Mouse (Mus musculus) limb, embryonic 13.5 days (tissue): ENCODE data around the gene Synj2bp. TPM values are rescaled to one million over a fixed set of nuclear protein-coding genes. Genes with fewer than 3 reads are reported as not detected.
"Not testable (repeated sequence)": the region's sequence is repeated elsewhere in the genome, so short reads cannot be mapped to it uniquely, and the experiment has no call there.

ENCODE experiments used
- ATAC-seq: fragments of 200-750 bp; cut with Nextera tagmentation; 2 replicates; pipeline ENCODE4 v1.8.0; 2017; ENCODE audit warnings: low read depth, moderate number of reproducible peaks, moderate TSS enrichment; ENCODE audit not compliant: low FRiP score
- H3K27ac ChIP-seq: fragments of 300-500 bp; sonication (generic); 2 replicates; pipeline ENCODE4 v1.5.1; 2015; ENCODE audit warnings: inconsistent platforms, mild to moderate bottlenecking, moderate library complexity
- H3K27me3 ChIP-seq: fragments of 300-500 bp; sonication (generic); 2 replicates; pipeline ENCODE4 v1.6.1; 2015; ENCODE audit warnings: mild to moderate bottlenecking, inconsistent platforms
- H3K36me3 ChIP-seq: fragments of 300-500 bp; sonication (generic); 2 replicates; pipeline ENCODE4 v1.6.1; 2015; ENCODE audit warnings: inconsistent platforms, mild to moderate bottlenecking, moderate library complexity
- H3K4me1 ChIP-seq: fragments of 300-500 bp; sonication (generic); 2 replicates; pipeline ENCODE4 v1.6.1; 2015; ENCODE audit warnings: inconsistent platforms
- H3K4me2 ChIP-seq: fragments of 300-500 bp; sonication (generic); replicated peaks from 2 replicates; pipeline ENCODE4 v1.6.1; 2015; ENCODE audit warnings: inconsistent platforms, mild to moderate bottlenecking, moderate library complexity
- H3K4me3 ChIP-seq: fragments of 300-500 bp; sonication (generic); 2 replicates; pipeline ENCODE4 v1.5.1; 2015; ENCODE audit warnings: moderate library complexity, mild to moderate bottlenecking, inconsistent platforms
- H3K9ac ChIP-seq: fragments of 300-500 bp; sonication (generic); 2 replicates; pipeline ENCODE4 v1.6.1; 2015; ENCODE audit warnings: mild to moderate bottlenecking, inconsistent platforms
- H3K9me3 ChIP-seq: fragments of 300-500 bp; sonication (generic); 2 replicates; pipeline ENCODE4 v1.6.1; 2016; ENCODE audit warnings: inconsistent platforms
- WGBS: fragments of 180-500 bp; shearing (Covaris S2); methylation state at CpG from one replicate; pipeline ENCODE4 v1.1.7; 2015; 5-methylcytosine and 5-hydroxymethylcytosine counted together
- polyA plus RNA-seq: library from polyadenylated mRNA; unstranded; fragments of >200 nt; fragmentation: Nextera tagmentation; extraction: Ambion mirVana; gene quantifications from 2 replicates; pipeline ENCODE4 v1.2.1, GENCODE M21; 2015

Gene Synj2bp
- 35.8 and 41.5 TPM in 2 replicates for polyA plus RNA-seq

- Histone ChIP-seq H3K4me3 (peak within 1 kb of the TSS; percentile 86), H3K9ac (peak within 1 kb of the TSS; percentile 88), H3K36me3 (no peaks in the 10 kb centered on the region), H3K27me3 (no peaks in the 10 kb centered on the region), H3K4me2 (peak within 1 kb of the TSS; percentile 76), H3K4me1 (peaks cover 13% of the 10 kb centered on the region), H3K27ac (peak within 1 kb of the TSS; percentile 67), H3K9me3 (no peaks in the 10 kb centered on the region)
- ATAC-seq, result peak; percentile 97
- WGBS, result under 1% methylated on average over 46 of the region's 46 CpGs
Measured at GRCm38 (mm10) chr12:81532316-81533028, at the start of gene Synj2bp, which contains the start of gene Gm20498. TSS of gene Synj2bp (minus strand) at chr12:81532911. TSS of gene Gm20498 (minus strand) at chr12:81532905.

DNA sequence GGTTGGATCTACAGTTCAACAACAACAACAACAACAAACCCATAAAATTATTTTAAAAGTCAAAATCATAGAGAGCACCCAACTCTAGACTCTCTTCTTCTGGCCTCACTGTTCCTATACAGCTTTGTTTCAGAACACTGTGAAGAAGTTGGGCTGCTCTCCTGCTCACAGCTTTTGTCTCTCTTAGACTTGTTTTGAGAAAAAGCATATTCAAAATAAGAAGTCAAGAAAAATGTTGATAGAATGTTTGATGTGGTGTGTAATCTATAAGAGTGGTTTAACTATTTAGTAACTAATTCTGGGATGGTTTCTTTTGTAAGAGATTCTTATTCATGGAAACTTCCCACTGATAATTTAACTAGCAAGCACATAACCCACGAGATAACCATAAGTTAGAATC is 35.7 kb upstream of the Synj2bp start, which contains the start of gene Adam21:
TSS of gene Adam21 (minus strand) at position 101 of the 400 bp plus-strand sequence.
- no peak within 1 kb of the TSS for H3K9ac ChIP-seq
- no peaks in the 10 kb centered on the region for H3K27me3 ChIP-seq
- no peak within 1 kb of the TSS for H3K27ac ChIP-seq
- H3K36me3 ChIP-seq, result peaks cover 27% of the 10 kb centered on the region
- WGBS, result 85% methylated on average over 1 of the region's 1 CpGs
- ATAC-seq, result no peak
- no peak within 1 kb of the TSS for H3K4me3 ChIP-seq
- no peaks in the 10 kb centered on the region for H3K9me3 ChIP-seq
- H3K4me2 ChIP-seq, result no peak within 1 kb of the TSS
- H3K4me1 ChIP-seq, result no peaks in the 10 kb centered on the region

DNA sequence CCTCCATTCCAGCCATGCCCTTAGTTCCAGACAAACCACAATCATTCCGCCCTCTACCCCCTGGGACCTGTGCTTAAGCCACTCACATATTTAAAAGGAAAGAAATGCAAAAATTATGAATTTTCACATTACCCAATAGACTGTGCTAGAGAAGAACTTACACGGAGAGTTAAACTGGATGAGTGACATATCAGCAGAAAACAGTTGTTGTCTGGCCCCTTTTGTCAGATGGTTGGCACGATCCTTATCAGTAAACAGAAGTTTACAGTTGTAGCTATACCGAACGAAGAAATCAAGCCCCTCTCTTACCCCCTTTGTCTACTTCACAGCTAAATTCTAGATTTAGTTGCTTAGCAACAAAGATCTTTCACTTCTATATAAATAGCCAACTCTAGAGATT is 35.2 kb upstream of the Synj2bp start:
- H3K9ac ChIP-seq, result no peak overlapping the region
- H3K9me3 ChIP-seq, result no peaks in the 10 kb centered on the region
- no peak for ATAC-seq
- peaks cover 24% of the 10 kb centered on the region for H3K36me3 ChIP-seq
- no peaks in the 10 kb centered on the region for H3K4me1 ChIP-seq
- no peak overlapping the region for H3K4me2 ChIP-seq
- 90% methylated on average over 5 of the region's 5 CpGs for WGBS
- H3K27me3 ChIP-seq, result no peaks in the 10 kb centered on the region
- H3K27ac ChIP-seq, result no peak overlapping the region
- no peak overlapping the region for H3K4me3 ChIP-seq

DNA sequence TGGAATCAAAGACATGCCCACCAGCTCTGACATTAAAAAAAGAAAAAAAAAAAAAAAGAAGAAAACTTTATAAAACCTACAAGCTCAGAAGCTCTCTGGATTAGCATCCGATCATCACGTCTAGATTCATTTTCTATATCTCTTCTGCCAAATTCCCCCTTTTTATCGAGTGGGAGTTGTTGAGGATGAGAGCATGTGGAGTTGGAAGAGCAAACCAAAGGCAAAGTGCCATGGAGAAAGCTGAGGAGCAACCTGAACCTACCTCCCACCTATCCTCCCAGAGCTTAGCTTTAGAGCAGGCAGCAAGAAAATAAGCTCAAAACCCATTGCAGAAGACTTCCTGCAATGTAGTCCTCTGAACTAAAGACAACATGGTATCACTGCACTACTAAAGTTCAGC is 31.5 kb upstream of the Synj2bp start:
- Histone ChIP-seq H3K9me3 (no peaks in the 10 kb centered on the region), H3K36me3 (0 out of 2 replicates have a peak, but pooled peaks cover 3% of the 10 kb centered on the region), H3K9ac (no peak overlapping the region), H3K4me3 (no peak overlapping the region), H3K27me3 (no peaks in the 10 kb centered on the region), H3K27ac (no peak overlapping the region), H3K4me2 (no peak overlapping the region), H3K4me1 (no peaks in the 10 kb centered on the region)
- no peak for ATAC-seq
- 92% methylated on average over 3 of the region's 3 CpGs for WGBS

- ATAC-seq, result no peak
- Histone ChIP-seq H3K36me3 (no peaks in the 10 kb centered on the region), H3K27ac (no peak overlapping the region), H3K4me1 (no peaks in the 10 kb centered on the region), H3K4me2 (no peak overlapping the region), H3K27me3 (no peaks in the 10 kb centered on the region), H3K9me3 (no peaks in the 10 kb centered on the region), H3K4me3 (no peak overlapping the region), H3K9ac (no peak overlapping the region)
- 92% methylated on average over 3 of the region's 3 CpGs for WGBS
Measured at GRCm38 (mm10) chr12:81549286-81549685, 16.6 kb upstream of the Synj2bp start.

DNA sequence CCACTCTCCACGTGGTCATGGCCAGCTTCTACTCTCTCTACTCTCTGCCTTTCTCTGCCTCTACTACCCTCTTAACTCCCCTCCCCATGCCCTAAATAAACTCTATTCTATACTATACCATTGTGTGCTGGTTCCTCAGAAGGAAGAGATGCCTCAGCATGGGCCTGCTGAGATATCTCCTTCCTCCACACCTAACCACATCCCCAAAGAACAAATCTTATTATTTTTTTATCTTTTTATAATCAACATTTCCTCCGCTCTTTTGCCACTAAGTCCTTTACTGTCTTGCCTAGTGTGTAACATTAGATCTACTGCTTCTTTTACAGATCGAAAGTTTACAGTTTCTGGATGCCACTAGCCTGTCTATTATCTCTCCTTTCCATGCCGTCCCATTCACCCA is 14.5 kb upstream of the Synj2bp start:
- Histone ChIP-seq H3K4me2 (no peak overlapping the region), H3K4me3 (no peak overlapping the region), H3K9ac (no peak overlapping the region), H3K9me3 (no peaks in the 10 kb centered on the region), H3K36me3 (no peaks in the 10 kb centered on the region), H3K27me3 (no peaks in the 10 kb centered on the region), H3K4me1 (no peaks in the 10 kb centered on the region), H3K27ac (no peak overlapping the region)
- WGBS, result 70% methylated on average over 4 of the region's 4 CpGs
- no peak for ATAC-seq

- WGBS, result 35% methylated on average over 4 of the region's 4 CpGs
- ATAC-seq, result 0 out of 2 replicates have a peak, but pooled peaks have one; percentile 21
- H3K36me3 ChIP-seq, result no peaks in the 10 kb centered on the region
- H3K9ac ChIP-seq, result peak overlapping the region; percentile 88
- H3K27me3 ChIP-seq, result no peaks in the 10 kb centered on the region
- H3K4me3 ChIP-seq, result peak overlapping the region; percentile 86
- H3K27ac ChIP-seq, result peak overlapping the region; percentile 67; the same call in 1 of the 2 replicates
- H3K9me3 ChIP-seq, result no peaks in the 10 kb centered on the region
- peak overlapping the region; percentile 76 for H3K4me2 ChIP-seq
- H3K4me1 ChIP-seq, result peaks cover 13% of the 10 kb centered on the region
Measured at GRCm38 (mm10) chr12:81533029-81533419, 313 bp upstream of the Synj2bp start.

GRCm38 (mm10) chr12:81530587-81530986 is 2.1 kb downstream of the Synj2bp start:
- H3K36me3 ChIP-seq, H3K9ac ChIP-seq, H3K4me3 ChIP-seq, H3K27me3 ChIP-seq, ATAC-seq, H3K4me2 ChIP-seq, H3K27ac ChIP-seq, H3K9me3 ChIP-seq: not testable (repeated sequence)
- 67% methylated on average over 8 of the region's 8 CpGs for WGBS
- H3K4me1 ChIP-seq, result peaks cover 13% of the 10 kb centered on the region

- not testable (repeated sequence) for H3K4me3 ChIP-seq, H3K27ac ChIP-seq, H3K27me3 ChIP-seq, H3K4me2 ChIP-seq, H3K4me1 ChIP-seq, H3K9ac ChIP-seq, ATAC-seq, H3K9me3 ChIP-seq
- peaks cover 20% of the 10 kb centered on the region for H3K36me3 ChIP-seq
- WGBS, result 96% methylated on average over 9 of the region's 9 CpGs
Measured at GRCm38 (mm10) chr12:81496906-81497305, 35.8 kb downstream of the Synj2bp start.

DNA sequence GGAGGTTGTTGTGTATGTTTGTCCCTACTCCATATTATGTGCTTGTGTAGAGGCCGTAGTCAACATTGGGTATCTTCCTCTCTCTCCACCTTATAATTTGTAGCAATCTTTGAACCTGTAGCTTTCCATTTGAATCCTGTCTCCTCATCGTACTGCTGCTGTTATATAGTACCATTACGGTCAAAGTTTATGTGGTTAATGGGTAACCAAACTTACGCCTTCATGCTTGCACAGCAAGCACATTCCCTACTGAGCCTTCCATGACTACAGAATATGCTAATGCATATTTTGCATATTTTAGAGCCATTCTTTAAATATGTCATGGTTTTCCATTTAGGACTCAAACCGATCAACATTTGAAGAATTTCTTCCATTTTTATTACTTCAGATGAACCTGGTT is 42.2 kb downstream of the Synj2bp start:
- Histone ChIP-seq H3K36me3 (no peaks in the 10 kb centered on the region), H3K4me1 (no peaks in the 10 kb centered on the region), H3K27me3 (no peaks in the 10 kb centered on the region), H3K27ac (no peak overlapping the region), H3K9me3 (no peaks in the 10 kb centered on the region), H3K4me2 (no peak overlapping the region), H3K9ac (no peak overlapping the region), H3K4me3 (no peak overlapping the region)
- ATAC-seq, result no peak
- WGBS, result 93% methylated on average over 5 of the region's 5 CpGs

DNA sequence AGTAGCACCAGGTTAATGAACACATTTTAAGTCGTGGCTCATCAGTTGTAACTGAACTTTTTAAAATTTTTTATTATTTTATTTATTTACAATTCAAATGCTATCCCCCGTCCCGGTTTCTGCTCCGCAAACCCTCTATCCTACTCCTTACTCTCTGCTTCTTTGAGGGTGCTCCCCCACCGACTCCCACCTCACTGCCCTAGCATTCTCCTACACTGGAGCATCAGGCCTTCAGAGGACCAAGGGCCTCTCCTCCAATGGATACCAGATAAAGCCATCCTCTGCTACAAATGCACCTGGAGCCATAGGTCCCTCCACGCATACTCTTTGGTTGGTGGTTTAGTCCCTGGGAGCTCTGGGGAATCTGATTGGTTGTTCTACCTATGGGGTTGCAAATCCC is 47.4 kb downstream of the Synj2bp start:
- no peaks in the 10 kb centered on the region for H3K9me3 ChIP-seq
- H3K4me2 ChIP-seq, result peak overlapping the region; percentile 66
- no peaks in the 10 kb centered on the region for H3K36me3 ChIP-seq
- WGBS, result 48% methylated on average over 6 of the region's 6 CpGs
- H3K27ac ChIP-seq, result peak overlapping the region; percentile 92; the same call in 1 of the 2 replicates
- ATAC-seq, result no peak
- no peaks in the 10 kb centered on the region for H3K27me3 ChIP-seq
- 0 out of 2 replicates have a peak, but pooled peaks cover 3% of the 10 kb centered on the region for H3K4me1 ChIP-seq
- H3K4me3 ChIP-seq, result peak overlapping the region; percentile 67
- H3K9ac ChIP-seq, result no peak overlapping the region; the same call in 1 of the 2 replicates

GRCm38 (mm10) chr12:81484727-81485191 is 48.0 kb downstream of the Synj2bp start, which contains the start of gene Cox16:
TSS of gene Cox16 (minus strand) at chr12:81485127.
- peak within 1 kb of the TSS; percentile 76 for H3K9ac ChIP-seq
- H3K4me2 ChIP-seq, result peak within 1 kb of the TSS; percentile 66
- H3K9me3 ChIP-seq, result no peaks in the 10 kb centered on the region
- 0 out of 2 replicates have a peak, but pooled peaks cover 3% of the 10 kb centered on the region for H3K4me1 ChIP-seq
- no peaks in the 10 kb centered on the region for H3K27me3 ChIP-seq
- ATAC-seq, result peak; percentile 98
- WGBS, result under 1% methylated on average over 31 of the region's 31 CpGs
- no peaks in the 10 kb centered on the region for H3K36me3 ChIP-seq
- peak within 1 kb of the TSS; percentile 92 for H3K27ac ChIP-seq
- H3K4me3 ChIP-seq, result peak within 1 kb of the TSS; percentile 67
